Mouse (Mus musculus): ENCODE results near the gene Gdpgp1. TPM values are rescaled to one million over a fixed set of nuclear protein-coding genes. Genes with fewer than 3 reads are reported as not detected.

The Gdpgp1 gene
- total RNA-seq, 2 experiments from 2014 or later: 0.79 to 0.86 TPM

DNA sequence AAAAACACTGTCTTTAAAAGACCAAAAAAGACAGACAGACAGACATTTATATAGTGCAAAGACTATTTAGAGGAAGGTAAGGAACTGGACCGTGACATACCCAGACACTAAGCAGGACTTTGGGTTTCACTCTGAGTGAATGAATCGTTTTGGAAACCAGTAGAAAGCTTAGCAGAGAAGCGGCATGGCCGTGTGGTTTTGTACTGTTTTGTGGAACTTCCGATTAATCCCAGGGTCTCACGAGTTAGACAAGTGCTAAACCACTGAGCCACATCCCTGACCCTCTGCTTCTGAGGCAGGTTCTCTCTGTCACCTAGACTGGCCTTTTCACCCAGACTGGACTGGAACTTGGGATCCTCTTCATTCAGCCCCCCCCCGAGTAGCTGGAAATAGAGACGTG, 18.2 kb upstream of the Gdpgp1 start:
- no peak for DNase-seq
- H3K27ac ChIP-seq: no peak overlapping the region
- H3K4me3 ChIP-seq: no peak overlapping the region
- TF ChIP-seq CTCF (IDR thresholded peaks at IDR 0.05): no peak
- intact Hi-C loops (cut with DNase I): loop anchor here (2.0 kb wide), 1 partner anchor 74 kb away; no protein-coding TSS in a partner anchor

DNA sequence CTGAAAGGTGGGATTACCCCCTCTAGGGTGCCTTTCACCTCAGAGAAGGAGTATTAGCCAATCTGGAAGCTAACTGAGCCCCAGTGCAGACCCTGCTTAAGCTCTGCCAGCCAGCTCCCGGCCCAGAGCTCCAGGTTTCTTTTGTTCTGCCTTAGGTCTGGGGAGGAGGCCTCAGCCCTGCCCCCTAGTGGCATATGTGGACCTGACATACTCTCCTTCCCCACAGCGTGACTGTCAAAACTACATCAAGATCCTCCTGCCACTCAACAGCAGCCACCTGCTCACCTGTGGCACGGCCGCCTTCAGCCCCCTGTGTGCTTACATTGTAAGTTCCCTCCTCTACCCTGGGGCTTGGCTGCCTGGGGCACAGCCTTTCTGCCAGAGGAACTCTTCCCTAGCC, 17.3 kb upstream of the Gdpgp1 start:
- peak; percentile 80 for DNase-seq
- TF ChIP-seq CTCF (IDR thresholded peaks at IDR 0.05): peak; percentile 92
- H3K27ac ChIP-seq: no peak overlapping the region
- no peak overlapping the region for H3K4me3 ChIP-seq
- intact Hi-C loops (cut with DNase I): loop anchor here (1.0 to 2.0 kb wide), 2 partner anchors 58 to 75 kb away; no protein-coding TSS in a partner anchor

DNA sequence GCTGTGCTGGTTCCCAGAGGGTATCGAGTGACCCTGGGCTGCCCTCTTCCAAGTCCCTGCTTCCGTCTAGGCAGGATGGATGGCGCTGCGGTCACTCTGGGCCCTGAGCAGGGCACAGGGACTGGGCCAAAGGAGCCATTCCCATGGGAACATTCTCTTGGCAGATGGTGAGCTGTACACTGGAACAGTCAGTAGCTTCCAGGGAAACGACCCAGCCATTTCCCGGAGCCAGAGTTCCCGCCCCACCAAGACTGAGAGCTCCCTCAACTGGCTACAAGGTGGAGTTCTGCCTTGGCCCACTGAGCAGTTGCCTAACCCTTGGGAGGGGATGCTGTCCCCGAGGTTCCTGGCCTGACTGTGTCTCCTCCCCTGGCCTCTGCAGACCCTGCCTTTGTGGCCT, 16.1 kb upstream of the Gdpgp1 start:
- DNase-seq: peak; percentile 87
- no peak overlapping the region for H3K4me3 ChIP-seq
- peak overlapping the region; percentile 38 for H3K27ac ChIP-seq
- peak; percentile 56 for TF ChIP-seq CTCF (IDR thresholded peaks at IDR 0.05)
- intact Hi-C loops (cut with DNase I): no loop called here

DNA sequence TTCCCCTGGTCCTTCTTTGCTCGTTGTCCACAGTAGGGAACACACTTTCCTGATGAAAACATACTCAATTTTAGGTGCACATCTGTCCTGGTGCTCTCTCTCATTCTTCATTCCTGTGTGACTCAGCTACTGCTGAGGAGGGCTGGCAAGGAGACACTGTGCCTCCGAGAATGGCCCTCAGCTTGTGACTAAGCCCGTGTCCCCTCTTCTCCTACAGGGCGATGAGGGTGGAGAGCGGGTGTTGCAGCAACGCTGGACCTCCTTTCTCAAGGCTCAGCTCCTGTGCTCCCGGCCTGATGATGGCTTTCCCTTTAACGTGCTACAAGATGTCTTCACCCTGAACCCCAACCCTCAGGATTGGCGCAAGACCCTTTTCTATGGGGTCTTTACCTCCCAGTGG, 14.0 kb upstream of the Gdpgp1 start:
- Histone ChIP-seq H3K27ac (no peak overlapping the region), H3K4me3 (no peak overlapping the region)
- intact Hi-C loops (cut with DNase I): no loop called here
- no peak for TF ChIP-seq CTCF (IDR thresholded peaks at IDR 0.05)
- no peak for DNase-seq

DNA sequence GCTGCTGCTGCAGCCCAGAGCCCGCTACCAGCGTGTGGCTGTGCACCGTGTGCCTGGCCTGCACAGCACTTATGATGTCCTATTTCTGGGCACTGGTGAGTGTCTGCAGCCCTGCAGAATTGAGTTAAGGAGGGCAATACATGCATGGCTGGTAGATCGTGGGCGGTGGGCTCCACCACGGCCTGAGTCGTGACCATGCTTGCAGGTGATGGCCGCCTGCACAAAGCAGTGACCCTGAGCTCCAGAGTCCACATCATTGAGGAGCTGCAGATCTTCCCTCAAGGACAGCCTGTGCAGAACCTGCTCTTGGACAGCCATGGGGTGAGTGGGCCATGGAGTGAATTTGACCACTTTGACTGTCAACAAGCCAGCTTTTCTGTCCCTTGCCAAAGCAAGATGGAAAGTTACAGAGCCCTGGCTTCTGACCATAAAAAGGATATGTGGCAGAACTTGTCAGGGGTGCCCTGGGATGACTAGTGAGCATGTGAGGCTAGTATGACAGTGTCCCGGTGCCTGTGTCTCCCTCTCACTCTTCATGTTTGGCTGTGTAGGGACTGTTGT, 12.3 kb upstream of the Gdpgp1 start:
- intact Hi-C loops (cut with DNase I): no loop called here
- TF ChIP-seq CTCF (IDR thresholded peaks at IDR 0.05): no peak

DNA sequence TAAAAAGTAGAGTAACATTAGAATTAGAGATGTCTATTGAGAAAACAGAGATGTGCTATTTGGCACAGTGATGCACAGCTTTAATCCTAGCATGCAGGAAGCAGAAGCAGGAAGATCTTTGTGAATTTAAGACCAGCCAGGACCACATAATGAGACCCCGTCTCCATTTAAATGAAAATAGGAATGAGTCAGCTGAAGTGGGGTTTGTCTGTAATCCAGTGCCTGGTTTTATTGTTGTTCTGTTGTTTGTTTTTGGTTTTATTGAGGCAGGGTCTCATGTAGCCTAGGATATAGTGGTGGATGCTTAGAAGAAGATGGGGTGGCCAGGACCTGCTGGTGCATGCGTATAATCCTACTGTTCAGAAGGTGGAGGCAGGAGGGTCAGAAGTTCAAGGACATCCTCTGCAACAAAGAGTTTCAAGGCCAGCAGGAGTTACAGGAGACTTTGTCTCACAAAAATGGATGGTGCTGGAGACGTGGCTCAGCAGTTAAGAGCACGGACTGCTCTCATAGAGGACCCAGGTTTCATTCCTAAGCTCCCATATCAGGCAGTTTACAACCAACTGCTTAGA, 11.4 kb upstream of the Gdpgp1 start:
- DNase-seq: no peak
- H3K4me3 ChIP-seq: no peak overlapping the region
- H3K27ac ChIP-seq: no peak overlapping the region
- no peak for TF ChIP-seq CTCF (IDR thresholded peaks at IDR 0.05)
- intact Hi-C loops (cut with DNase I): no loop called here

More for the DNA sequence above, 12.3 kb upstream of the Gdpgp1 start:
- H3K4me3 ChIP-seq: no peak overlapping the region
- H3K27ac ChIP-seq: no peak overlapping the region
- DNase-seq: no peak

DNA sequence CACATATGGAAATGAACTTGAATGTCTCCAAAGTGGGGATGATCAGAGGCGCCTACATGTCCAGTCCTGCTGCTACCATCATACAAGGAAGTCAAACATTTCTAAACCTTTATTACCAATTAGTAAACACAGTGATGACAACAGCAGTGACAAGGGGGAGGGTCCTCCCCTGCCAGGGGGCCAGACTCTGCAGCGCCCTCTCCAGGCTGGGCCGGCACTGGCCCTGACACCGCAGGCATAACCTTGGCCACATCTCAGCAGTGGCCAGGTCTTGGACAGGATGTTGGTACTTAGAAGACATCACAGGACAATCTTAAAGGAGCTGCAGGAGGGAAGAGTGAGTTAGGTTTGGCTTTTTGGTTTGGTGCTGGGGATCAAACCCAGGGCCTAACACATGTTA, 5.6 kb upstream of the Gdpgp1 start:
- no peak for TF ChIP-seq CTCF (IDR thresholded peaks at IDR 0.05)
- intact Hi-C loops (cut with DNase I): no loop called here
- no peak overlapping the region for H3K4me3 ChIP-seq
- no peak overlapping the region for H3K27ac ChIP-seq
- DNase-seq: no peak

DNA sequence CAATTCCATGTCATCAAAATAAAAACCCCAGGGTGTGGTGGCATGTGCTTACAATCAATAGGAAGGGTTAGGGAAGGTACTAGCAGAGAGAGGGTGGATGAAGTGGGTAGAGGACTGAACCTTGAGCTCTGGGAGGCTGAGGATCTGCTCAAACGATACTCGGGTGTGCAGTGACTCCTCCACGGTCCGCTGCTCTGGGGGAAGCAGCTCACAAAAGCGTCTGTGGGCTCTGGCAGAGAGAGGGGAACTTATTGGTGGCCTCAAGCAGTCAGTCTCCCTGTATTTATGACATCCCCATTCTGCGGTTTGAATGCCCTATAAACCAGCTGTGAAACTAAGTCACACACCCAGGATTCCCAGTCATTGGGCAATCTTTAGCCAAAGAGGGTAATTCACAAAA, 2.5 kb upstream of the Gdpgp1 start:
- intact Hi-C loops (cut with DNase I): no loop called here
- no peak for TF ChIP-seq CTCF (IDR thresholded peaks at IDR 0.05)
- no peak overlapping the region for H3K27ac ChIP-seq

DNA sequence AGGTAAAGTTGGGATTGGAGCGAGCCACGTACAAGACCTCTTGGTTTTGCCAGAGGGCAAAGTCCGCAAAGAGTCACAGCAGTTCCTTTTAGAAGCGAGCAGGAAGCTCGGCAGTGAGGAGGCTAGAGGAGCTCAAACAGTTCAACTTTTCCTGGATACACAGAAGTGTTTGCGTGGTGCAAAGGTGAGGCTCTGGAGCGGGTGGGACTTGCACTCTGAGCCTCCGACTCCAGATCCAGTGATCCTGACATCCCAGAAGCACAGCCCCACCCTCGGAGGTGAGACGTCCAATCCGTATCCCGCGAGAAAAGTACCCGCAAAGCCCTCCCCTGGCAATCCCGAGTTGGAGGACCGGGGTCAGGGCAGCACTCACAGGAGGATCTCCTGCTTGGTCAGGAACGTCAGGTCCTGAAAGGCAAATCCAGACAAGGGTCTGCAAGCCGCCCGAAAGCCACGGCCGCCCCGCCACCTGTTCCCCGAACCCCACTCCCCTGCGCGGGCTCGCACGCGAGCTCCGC, 635 bp upstream of the Gdpgp1 start:
- DNase-seq: no peak
- Histone ChIP-seq H3K4me3 (peak overlapping the region; percentile 92), H3K27ac (peak overlapping the region; percentile 89)
- intact Hi-C loops (cut with DNase I): no loop called here
- TF ChIP-seq CTCF (IDR thresholded peaks at IDR 0.05): no peak

More for the DNA sequence above, 2.5 kb upstream of the Gdpgp1 start:
- H3K4me3 ChIP-seq: no peak overlapping the region
- no peak for DNase-seq

DNA sequence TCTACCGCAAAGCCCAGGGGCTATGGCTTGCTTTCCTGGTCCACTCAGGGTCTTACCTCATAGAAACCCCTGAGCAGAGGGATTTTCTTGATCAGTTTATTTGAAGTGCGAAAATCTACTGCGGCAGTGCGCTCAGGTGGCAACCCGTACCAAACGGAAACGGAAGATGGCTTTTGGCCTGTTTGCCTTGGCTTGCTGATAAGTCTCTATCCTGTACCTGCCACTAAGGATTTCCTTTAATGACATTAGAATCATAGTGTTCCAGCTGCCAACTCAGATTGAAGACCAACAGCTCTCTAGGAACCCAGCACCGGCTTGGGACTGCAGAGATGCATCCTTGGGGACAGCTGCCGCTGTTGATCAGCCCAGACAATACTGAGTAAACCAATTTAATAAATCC, 1.1 kb downstream of the Gdpgp1 start:
- no peak for TF ChIP-seq CTCF (IDR thresholded peaks at IDR 0.05)
- DNase-seq: no peak
- Histone ChIP-seq H3K27ac (no peak overlapping the region), H3K4me3 (peak overlapping the region; percentile 92)
- intact Hi-C loops (cut with DNase I): no loop called here

DNA sequence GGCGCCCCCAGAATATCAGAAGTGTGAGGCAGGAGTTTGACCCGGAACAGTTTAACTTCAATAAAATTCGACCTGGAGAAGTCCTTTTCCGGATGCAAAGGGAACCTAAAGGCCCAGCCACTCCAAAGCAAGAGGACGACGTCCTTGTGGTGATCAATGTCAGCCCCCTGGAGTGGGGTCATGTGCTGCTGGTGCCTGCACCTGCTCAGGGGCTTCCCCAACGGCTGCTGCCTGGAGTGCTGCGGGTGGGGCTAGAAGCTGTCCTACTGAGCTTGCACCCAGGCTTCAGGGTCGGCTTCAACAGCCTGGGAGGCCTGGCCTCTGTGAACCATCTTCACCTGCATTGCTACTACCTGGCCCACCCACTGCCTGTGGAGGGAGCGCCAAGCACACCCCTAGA, 5.9 kb downstream of the Gdpgp1 start:
- intact Hi-C loops (cut with DNase I): no loop called here
- no peak overlapping the region for H3K27ac ChIP-seq
- H3K4me3 ChIP-seq: no peak overlapping the region
- no peak for DNase-seq
- no peak for TF ChIP-seq CTCF (IDR thresholded peaks at IDR 0.05)

DNA sequence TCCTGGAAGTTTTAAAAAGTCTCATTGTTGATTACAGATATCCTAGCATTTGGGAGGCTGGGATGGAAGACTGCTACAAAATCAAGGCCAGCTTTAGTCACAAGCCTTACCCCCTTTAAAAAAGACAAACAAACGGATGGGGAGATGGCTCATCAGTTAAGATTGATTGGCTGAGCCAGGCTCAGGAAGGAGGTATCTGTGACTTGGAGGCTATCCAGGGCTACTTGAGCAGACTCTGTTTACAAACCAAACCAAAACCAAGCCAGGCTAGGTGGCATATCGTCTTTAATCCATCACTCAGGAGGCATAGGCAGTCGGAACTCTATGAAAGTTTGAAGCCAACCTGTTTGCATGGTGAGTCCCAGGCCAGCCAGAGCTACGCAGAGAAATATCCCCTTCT, 9.0 kb downstream of the Gdpgp1 start:
- no peak overlapping the region for H3K27ac ChIP-seq
- DNase-seq: no peak
- intact Hi-C loops (cut with DNase I): no loop called here
- TF ChIP-seq CTCF (IDR thresholded peaks at IDR 0.05): no peak
- H3K4me3 ChIP-seq: no peak overlapping the region

DNA sequence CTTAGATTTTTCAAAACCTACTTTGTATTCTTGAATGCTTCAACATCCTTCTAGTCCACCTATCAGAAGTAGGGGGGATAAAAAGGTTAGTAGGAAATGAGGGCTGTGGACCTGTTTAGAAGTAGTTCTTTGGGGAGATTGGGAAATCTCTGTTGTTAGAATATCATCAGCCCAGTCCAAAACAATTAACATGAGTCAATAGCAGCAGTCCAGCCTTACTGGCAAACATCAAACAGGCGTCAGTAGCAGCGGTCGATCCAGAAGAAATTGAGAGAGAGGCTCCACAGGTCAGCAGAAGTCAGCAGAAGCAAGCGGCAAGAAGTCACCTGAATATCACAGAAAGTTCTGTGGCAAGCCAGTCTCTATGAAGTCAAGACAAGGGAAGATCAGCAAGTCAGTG, 12.2 kb downstream of the Gdpgp1 start:
- intact Hi-C loops (cut with DNase I): loop anchor here (5.0 kb wide), 1 partner anchor 77 kb away; the partner anchor contains the start of gene Rccd1
- TF ChIP-seq CTCF (IDR thresholded peaks at IDR 0.05): no peak
- Histone ChIP-seq H3K4me3 (no peak overlapping the region), H3K27ac (no peak overlapping the region)
- no peak for DNase-seq
